Mouse (Mus musculus): ENCODE data around the gene Gba. TPM values are rescaled to one million over a fixed set of nuclear protein-coding genes. Genes with fewer than 3 reads are reported as not detected.

The Gba gene
- polyA plus RNA-seq, 1 experiment, result 8.5 TPM

DNA sequence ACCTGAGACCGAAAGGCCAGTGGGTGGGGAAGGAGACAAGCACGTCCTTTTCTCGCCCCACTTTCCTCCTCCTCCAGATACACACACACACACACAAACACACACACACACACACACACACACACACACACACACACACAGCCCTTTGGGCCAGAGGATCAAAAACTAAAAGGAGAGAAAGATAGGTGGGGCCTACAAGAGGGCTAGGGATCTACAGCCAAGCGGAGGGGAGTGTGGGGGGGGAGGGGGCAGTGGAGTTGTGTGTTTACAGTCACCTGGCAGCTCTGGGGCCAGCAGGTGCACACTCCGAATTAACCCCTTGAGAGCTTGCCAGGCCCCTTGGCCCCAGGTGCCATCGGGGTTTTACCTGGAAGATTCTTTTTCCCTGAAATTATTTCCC lies 29.9 kb downstream of the Gba start:
- H3K4me1 ChIP-seq, result peaks cover 61% of the 10 kb centered on the region
- H3K9me3 ChIP-seq, result no peaks in the 10 kb centered on the region
- H3K27me3 ChIP-seq (replicated peaks), result peaks cover 56% of the 10 kb centered on the region
- no peak for TF ChIP-seq FLI1 (IDR thresholded peaks at IDR 0.05; ENCODE audit: low read length)
- TF ChIP-seq GATA1 (IDR thresholded peaks at IDR 0.05; ENCODE audit: borderline replicate concordance, low read length), result no peak
- no peak overlapping the region for H3K4me3 ChIP-seq (replicated peaks)
- peaks cover 12% of the 10 kb centered on the region for H3K36me3 ChIP-seq (replicated peaks; ENCODE audit: low read length)

DNA sequence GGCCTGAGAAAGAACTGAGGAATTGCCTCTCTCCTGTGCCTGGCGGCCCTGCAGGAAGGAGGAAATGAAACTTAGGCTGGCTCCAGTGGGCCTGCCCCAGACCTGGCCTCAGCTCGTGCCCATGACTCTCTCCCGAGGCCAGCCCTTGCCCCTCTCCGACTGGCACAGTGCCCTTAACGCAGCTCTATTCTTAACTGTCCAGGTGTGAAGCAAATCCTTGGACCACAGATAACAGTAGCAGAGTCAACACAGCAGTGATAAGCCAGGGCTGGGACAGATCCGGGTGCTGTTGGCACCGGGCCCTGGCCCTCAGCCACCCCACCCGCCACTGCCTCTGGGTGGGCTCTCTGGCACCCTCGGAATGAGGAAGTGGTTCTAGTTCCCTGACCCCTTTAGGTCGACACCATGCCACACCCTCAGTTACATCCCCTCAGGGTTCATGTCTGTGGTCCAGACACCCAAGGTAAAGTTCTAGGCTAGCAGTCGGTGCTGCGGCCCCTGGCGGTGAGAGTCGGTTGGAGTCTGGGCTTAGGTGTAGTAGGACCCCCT lies 30.9 kb downstream of the Gba start:
- Histone ChIP-seq H3K9me3 (no peaks in the 10 kb centered on the region), H3K4me1 (peaks cover 57% of the 10 kb centered on the region), H3K4me3 (replicated peaks) (no peak overlapping the region), H3K27me3 (replicated peaks) (peaks cover 60% of the 10 kb centered on the region), H3K36me3 (replicated peaks; ENCODE audit: low read length) (peaks cover 21% of the 10 kb centered on the region)
- TF ChIP-seq FLI1 (IDR thresholded peaks at IDR 0.05; ENCODE audit: low read length), result no peak
- TF ChIP-seq GATA1 (IDR thresholded peaks at IDR 0.05; ENCODE audit: borderline replicate concordance, low read length), result no peak

DNA sequence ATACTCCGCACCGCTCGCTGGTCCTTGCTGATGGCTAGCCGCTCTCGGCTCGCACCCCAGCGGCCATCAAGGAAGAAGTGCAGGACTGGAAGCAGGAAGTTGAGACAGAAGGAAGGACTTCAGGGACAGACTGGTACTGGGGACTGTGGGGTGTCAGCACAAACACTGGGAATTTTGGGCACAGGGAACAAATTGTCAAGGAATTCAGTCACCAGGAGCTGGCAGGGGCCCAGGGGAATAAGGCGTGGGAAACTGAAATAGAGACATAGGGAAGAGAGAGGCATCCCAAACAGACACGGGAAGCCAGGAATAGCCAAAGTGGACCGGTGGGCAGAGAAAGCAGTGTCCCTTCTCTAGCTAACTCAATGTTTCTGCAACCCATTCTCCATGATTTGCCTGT lies 33.8 kb downstream of the Gba start:
- H3K27me3 ChIP-seq (replicated peaks), result peaks cover 45% of the 10 kb centered on the region
- H3K9me3 ChIP-seq, result no peaks in the 10 kb centered on the region
- H3K4me1 ChIP-seq, result peaks cover 37% of the 10 kb centered on the region
- H3K4me3 ChIP-seq (replicated peaks), result no peak overlapping the region
- H3K36me3 ChIP-seq (replicated peaks; ENCODE audit: low read length), result peaks cover 27% of the 10 kb centered on the region
- TF ChIP-seq FLI1 (IDR thresholded peaks at IDR 0.05; ENCODE audit: low read length) (no peak), GATA1 (IDR thresholded peaks at IDR 0.05; ENCODE audit: borderline replicate concordance, low read length) (no peak)

DNA sequence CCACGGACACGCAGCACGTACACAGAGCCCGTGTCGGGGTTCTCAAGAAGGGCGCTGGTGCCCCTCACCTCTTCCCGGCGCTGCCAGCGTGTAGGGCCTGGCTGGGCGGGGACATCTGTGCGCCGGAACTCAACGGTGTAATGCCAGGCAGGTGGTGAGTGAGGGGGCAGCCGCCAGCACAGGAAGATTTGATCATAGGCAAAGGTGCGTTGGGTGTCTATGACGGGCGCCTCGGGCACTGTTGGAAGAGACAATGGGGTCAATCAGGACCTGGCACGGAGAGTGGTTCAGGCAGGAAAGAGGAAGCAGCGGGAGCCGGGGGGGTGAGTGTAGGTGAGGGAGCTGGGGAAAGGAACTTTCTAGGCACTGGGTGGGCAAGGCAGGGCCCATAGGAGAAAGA lies 35.0 kb downstream of the Gba start:
- TF ChIP-seq GATA1 (IDR thresholded peaks at IDR 0.05; ENCODE audit: borderline replicate concordance, low read length) (no peak), FLI1 (IDR thresholded peaks at IDR 0.05; ENCODE audit: low read length) (no peak)
- Histone ChIP-seq H3K36me3 (replicated peaks; ENCODE audit: low read length) (peaks cover 34% of the 10 kb centered on the region), H3K27me3 (replicated peaks) (peaks cover 40% of the 10 kb centered on the region)

DNA sequence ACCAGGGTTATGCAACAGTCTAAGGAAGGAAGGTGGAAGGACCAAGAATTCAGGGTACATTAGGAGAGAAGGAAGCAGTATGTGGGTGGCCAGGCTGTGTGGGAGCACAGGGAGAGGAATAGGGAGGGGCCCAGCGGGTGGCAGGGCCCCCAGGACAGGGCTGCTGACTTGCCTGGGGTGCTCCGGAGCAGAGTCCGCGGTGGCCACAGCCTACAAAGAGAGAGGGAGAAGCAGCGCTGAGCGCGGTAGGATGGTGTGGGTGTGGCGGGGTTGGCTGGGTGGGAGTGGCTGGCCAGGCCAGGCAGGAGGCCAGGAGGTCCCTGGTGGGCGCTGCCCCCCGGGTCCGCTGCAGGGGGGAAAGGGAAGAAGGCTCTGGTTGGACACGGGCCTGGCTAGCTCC lies 35.8 kb downstream of the Gba start:
- peaks cover 38% of the 10 kb centered on the region for H3K27me3 ChIP-seq (replicated peaks)
- H3K4me3 ChIP-seq (replicated peaks), result no peak overlapping the region
- H3K36me3 ChIP-seq (replicated peaks; ENCODE audit: low read length), result peaks cover 34% of the 10 kb centered on the region
- H3K4me1 ChIP-seq, result peaks cover 34% of the 10 kb centered on the region
- no peak for TF ChIP-seq GATA1 (IDR thresholded peaks at IDR 0.05; ENCODE audit: borderline replicate concordance, low read length)
- TF ChIP-seq FLI1 (IDR thresholded peaks at IDR 0.05; ENCODE audit: low read length), result no peak
- H3K9me3 ChIP-seq, result no peaks in the 10 kb centered on the region

More for the DNA sequence above, 35.0 kb downstream of the Gba start:
- no peaks in the 10 kb centered on the region for H3K9me3 ChIP-seq
- H3K4me1 ChIP-seq, result peaks cover 35% of the 10 kb centered on the region
- no peak overlapping the region for H3K4me3 ChIP-seq (replicated peaks)

DNA sequence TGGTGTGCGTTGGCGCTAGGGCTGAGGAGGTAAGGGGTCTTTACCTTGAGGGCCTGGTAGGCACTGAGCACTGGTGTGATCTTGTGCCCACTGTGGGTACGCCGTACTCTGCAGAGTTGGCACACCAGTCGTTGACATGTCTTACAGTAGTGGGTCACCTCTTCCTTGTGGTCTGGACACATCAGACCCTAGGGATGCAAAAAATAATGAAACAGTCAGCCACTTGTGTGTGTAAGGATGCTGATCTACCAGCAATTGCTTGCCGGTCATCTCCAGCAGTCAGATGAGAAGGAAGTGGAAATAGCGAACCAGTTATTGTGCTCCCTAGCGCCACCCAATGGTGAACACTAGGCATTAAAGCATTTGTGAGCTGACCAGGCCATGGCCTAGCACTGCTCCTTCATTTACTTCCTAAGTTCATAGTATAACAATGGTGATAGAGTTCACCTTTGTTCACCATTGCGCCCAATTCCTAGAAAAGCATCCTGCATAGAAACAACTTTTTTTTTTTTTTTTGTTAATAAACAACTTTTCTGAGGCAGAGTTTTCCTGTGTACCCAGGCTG lies 39.7 kb downstream of the Gba start:
- TF ChIP-seq FLI1 (IDR thresholded peaks at IDR 0.05; ENCODE audit: low read length), result no peak
- no peak for TF ChIP-seq GATA1 (IDR thresholded peaks at IDR 0.05; ENCODE audit: borderline replicate concordance, low read length)
- Histone ChIP-seq H3K4me1 (peaks cover 62% of the 10 kb centered on the region), H3K36me3 (replicated peaks; ENCODE audit: low read length) (peaks cover 24% of the 10 kb centered on the region), H3K4me3 (replicated peaks) (peak overlapping the region; percentile 8), H3K27me3 (replicated peaks) (peaks cover 13% of the 10 kb centered on the region), H3K9me3 (no peaks in the 10 kb centered on the region)

DNA sequence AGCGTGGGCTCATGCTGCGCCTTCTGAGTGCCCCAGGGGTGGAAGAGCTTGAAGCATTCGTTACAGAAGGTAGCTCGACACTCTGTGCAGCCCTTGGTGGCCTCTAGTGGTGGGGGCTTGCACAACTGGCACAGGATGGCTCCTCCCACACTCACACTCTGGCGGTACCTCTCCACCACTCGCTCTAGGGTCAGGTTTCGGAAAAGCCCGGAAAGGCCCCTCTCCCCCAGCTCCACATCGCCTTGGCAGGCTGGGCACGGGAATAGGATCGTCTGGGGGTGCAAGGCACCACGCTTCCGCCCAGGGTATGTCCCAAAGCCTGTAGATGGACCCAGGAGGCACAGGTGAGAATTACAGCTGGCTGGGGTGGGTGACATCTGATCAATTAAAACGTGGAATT lies 40.9 kb downstream of the Gba start:
- Histone ChIP-seq H3K9me3 (no peaks in the 10 kb centered on the region), H3K4me1 (peaks cover 69% of the 10 kb centered on the region), H3K27me3 (replicated peaks) (peaks cover 6% of the 10 kb centered on the region), H3K36me3 (replicated peaks; ENCODE audit: low read length) (peaks cover 21% of the 10 kb centered on the region), H3K4me3 (replicated peaks) (peak overlapping the region; percentile 50)
- TF ChIP-seq FLI1 (IDR thresholded peaks at IDR 0.05; ENCODE audit: low read length) (no peak), GATA1 (IDR thresholded peaks at IDR 0.05; ENCODE audit: borderline replicate concordance, low read length) (no peak)

DNA sequence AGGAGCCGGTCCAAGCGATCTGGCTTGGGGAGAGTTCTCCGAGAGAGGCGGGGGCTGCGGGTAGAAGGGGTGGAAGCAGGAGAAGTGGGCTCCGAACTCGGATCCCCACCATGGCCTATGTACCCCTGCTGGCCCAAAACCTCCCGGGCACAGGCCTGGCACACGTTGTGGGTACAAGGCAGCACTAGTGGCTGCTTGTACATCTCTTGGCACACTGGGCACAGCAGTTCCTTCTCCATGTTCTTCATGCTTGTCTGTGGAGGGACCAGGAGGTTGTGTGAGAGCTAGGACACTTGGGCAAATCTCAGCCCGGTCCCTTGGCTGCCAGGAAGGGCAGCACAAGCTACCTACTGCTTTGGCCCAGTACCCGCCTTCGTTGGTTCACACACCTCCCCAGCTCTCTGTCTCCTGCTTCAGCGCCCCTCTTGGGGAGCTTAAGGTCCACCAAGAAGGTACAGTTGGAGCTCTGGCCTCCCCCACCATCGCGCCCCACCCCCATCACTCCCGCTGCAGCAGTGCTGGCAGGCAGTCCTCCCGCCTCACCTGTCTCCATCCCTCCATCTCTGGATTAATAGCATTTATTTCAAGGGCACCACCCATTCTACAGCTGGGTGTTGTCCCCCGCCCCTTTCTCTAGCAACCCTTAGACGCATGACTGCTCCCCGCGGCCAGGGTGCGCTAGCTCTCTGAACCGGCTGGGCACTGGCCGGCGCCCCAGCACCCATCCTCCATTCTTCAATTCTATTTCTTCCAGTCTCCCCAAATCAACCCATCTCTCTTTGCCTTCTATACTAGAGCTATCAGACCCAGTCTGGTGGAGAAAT lies 41.6 kb downstream of the Gba start:
- Histone ChIP-seq H3K4me1 (peaks cover 67% of the 10 kb centered on the region), H3K4me3 (replicated peaks) (peak overlapping the region; percentile 95), H3K36me3 (replicated peaks; ENCODE audit: low read length) (peaks cover 20% of the 10 kb centered on the region), H3K9me3 (no peaks in the 10 kb centered on the region), H3K27me3 (replicated peaks) (no peaks in the 10 kb centered on the region)
- no peak for TF ChIP-seq GATA1 (IDR thresholded peaks at IDR 0.05; ENCODE audit: borderline replicate concordance, low read length)
- no peak for TF ChIP-seq FLI1 (IDR thresholded peaks at IDR 0.05; ENCODE audit: low read length)

DNA sequence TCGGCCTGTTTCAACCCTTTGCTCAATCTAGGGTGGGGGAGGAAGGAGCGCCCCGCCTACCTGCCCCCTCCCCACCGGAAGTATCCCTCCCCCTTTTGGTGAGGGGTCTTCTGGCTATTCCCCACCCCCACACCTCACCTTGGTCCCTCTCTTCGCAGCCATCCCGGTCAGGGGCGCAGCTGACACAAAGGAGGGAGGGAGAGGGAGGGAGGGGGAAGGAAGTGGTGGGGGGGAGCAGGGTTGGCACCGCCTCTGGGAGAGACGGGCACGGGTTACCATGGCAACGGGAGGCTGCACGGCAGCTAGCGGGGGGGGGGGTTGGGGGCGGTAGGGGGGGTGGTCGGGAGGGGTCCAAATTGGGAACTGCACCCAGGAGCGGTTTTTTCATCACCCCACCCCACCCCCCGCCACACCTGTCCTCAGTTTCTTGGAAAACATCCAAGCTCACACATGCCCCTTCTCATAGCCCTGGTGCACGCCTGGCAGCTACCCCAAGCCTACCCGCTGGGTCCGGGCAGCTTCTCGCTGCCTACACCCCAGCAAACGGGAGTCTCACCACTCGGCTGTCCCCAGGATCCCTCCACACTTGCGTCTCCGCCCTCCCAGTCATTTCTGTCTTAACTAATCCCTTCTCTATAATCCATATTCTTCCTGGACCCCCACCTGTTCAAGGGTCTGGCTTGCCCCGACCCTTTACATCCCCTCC lies 42.4 kb downstream of the Gba start:
- peaks cover 26% of the 10 kb centered on the region for H3K36me3 ChIP-seq (replicated peaks; ENCODE audit: low read length)
- no peaks in the 10 kb centered on the region for H3K27me3 ChIP-seq (replicated peaks)
- peaks cover 74% of the 10 kb centered on the region for H3K4me1 ChIP-seq
- TF ChIP-seq FLI1 (IDR thresholded peaks at IDR 0.05; ENCODE audit: low read length) (no peak), GATA1 (IDR thresholded peaks at IDR 0.05; ENCODE audit: borderline replicate concordance, low read length) (no peak)
- no peaks in the 10 kb centered on the region for H3K9me3 ChIP-seq
- peak overlapping the region; percentile 95 for H3K4me3 ChIP-seq (replicated peaks)
